Mouse (Mus musculus): Measurements from ENCODE around the gene Tiparp. TPM values are rescaled to one million over a fixed set of nuclear protein-coding genes. Genes with fewer than 3 reads are reported as not detected.

Tiparp gene
- total RNA-seq, 2 experiments from 2014 or later = 9.9 to 11.5 TPM

Other genes with a start within 250 kb of the Tiparp start
- gene Ssr3, start 135.8 kb upstream of the Tiparp start, total RNA-seq (2021) = 100 to 1,000 TPM; 117 to 128 TPM
- 1 to 10 TPM; 1.8 to 2.2 TPM for gene Lekr1, start 137.8 kb downstream of the Tiparp start, total RNA-seq (2021)

Measured in heart, postnatal 25 days (tissue).